Mouse (Mus musculus) c-Kit-positive CD71-negative TER-119-negative erythroid progenitor cells, embryonic 14.5 days (primary cell): ENCODE measurements around the gene Dgki.
"Not testable (repeated sequence)": the region's sequence is repeated elsewhere in the genome, so short reads cannot be mapped to it uniquely, and the experiment has no call there.

Experiments used
- DNase-seq: peaks from one replicate; pipeline ENCODE4 v3.0.0-alpha.2; 2013; ENCODE audit warnings: low read depth

The Dgki gene

GRCm38 (mm10) chr6:37147431-37148022, 152.5 kb downstream of the Dgki start:
- no peak for DNase-seq

GRCm38 (mm10) chr6:37143867-37144163, 156.2 kb downstream of the Dgki start:
- no peak for DNase-seq

- DNase-seq, result no peak
Observed at GRCm38 (mm10) chr6:37142991-37143866, 156.8 kb downstream of the Dgki start.

GRCm38 (mm10) chr6:37138816-37139215, 161.2 kb downstream of the Dgki start:
- no peak for DNase-seq

- no peak for DNase-seq
Observed at GRCm38 (mm10) chr6:37131257-37131656, 168.7 kb downstream of the Dgki start.

GRCm38 (mm10) chr6:37120417-37121154, 179.4 kb downstream of the Dgki start:
- DNase-seq, result no peak

GRCm38 (mm10) chr6:37119205-37119604, 180.8 kb downstream of the Dgki start:
- no peak for DNase-seq

GRCm38 (mm10) chr6:37113048-37113447, 186.9 kb downstream of the Dgki start:
- DNase-seq, result no peak

- not testable (repeated sequence) for DNase-seq
Observed at GRCm38 (mm10) chr6:37106236-37106635, 193.7 kb downstream of the Dgki start.

GRCm38 (mm10) chr6:37100413-37100812, 199.6 kb downstream of the Dgki start:
- DNase-seq, result no peak

- peak; percentile 76 for DNase-seq
Observed at GRCm38 (mm10) chr6:37097356-37098155, 202.4 kb downstream of the Dgki start.

GRCm38 (mm10) chr6:37096840-37097305, 203.1 kb downstream of the Dgki start:
- DNase-seq, result no peak

- DNase-seq, result no peak
Observed at GRCm38 (mm10) chr6:37089148-37090111, 210.6 kb downstream of the Dgki start.

- DNase-seq, result no peak
Observed at GRCm38 (mm10) chr6:37082990-37083389, 217.0 kb downstream of the Dgki start.

GRCm38 (mm10) chr6:37072401-37073016, 227.5 kb downstream of the Dgki start:
- no peak for DNase-seq

GRCm38 (mm10) chr6:37069836-37070600, 230.0 kb downstream of the Dgki start:
- no peak for DNase-seq

- no peak for DNase-seq
Observed at GRCm38 (mm10) chr6:37068737-37069136, 231.2 kb downstream of the Dgki start.

- DNase-seq, result no peak
Observed at GRCm38 (mm10) chr6:37067357-37067756, 232.6 kb downstream of the Dgki start.

- DNase-seq, result no peak
Observed at GRCm38 (mm10) chr6:37064214-37064830, 235.7 kb downstream of the Dgki start.
